Comparison of ENCODE assay signal across 8 mouse cellular contexts in the genomic region with DNA sequence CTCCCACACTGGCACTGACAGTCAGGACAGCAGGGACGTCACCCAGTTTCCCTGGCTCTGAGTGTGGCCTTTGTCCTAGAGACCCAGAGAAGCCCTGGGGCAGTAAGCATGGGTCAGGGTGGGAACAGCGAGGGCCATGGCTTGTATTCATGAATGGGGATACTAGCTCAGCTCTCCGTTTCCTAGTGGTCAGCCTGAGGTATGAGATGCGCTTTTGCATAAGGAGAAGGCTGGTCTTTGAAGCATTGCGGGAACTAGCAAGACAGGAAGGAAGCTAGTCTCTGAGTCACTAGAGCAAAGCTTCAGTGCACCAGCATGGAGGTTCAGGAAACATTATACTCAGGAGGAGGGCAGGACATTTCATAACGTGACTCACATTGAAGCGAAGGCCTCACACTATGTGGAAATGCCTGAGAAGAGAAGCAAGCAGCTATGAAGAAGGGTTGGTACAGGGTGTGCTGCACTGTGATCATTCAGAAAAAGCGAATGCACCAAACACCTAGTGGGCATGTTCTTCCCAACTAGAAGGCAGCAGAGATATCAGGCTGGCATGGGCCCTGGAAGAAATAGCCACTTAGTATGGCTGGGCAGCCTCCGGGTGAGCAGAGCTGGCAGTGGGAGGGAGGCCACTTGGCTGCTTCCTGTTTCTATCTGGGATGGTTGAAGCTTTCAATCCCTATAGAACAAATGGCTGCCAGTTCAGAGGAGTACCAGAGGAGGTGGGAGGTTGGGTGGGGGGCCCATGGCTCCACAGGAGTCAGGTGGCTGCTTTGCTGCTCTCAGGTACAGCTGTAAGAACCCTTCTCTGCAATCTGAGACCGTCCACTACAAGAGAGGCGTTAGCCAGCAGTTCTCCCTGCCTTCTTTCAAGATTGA. TPM values are rescaled to one million over a fixed set of nuclear protein-coding genes. Genes with fewer than 3 reads are reported as not detected.
DNase-seq lines count a peak whose midpoint lies in the region; ATAC-seq and TF ChIP-seq lines count a peak whose summit lies in the region.

No protein-coding gene starts in this region.

- H3K4me2 ChIP-seq in embryonic facial prominence, embryonic 11.5 days (ENCODE audit: low read depth, low read length), result no peak overlapping the region
- 0 out of 2 replicates have a peak overlapping the region, but pooled peaks have one; percentile 10 for H3K4me2 ChIP-seq in intestine, postnatal 0 days (replicated peaks; ENCODE audit: low read depth)

- no peaks in the 10 kb centered on the region for H3K27me3 ChIP-seq in embryonic facial prominence, embryonic 11.5 days (ENCODE audit: control insufficient read depth, insufficient read depth, low read length)
- H3K27me3 ChIP-seq in intestine, postnatal 0 days (replicated peaks; ENCODE audit: control insufficient read depth, insufficient read depth, low read length), result no peaks in the 10 kb centered on the region
- H3K27me3 ChIP-seq in cerebellum, adult 2 months (ENCODE audit: control insufficient read depth, insufficient read depth, low read length), result no peaks in the 10 kb centered on the region

- no peaks in the 10 kb centered on the region for H3K4me1 ChIP-seq in embryonic facial prominence, embryonic 11.5 days (ENCODE audit: control insufficient read depth, insufficient read depth, low read length)
- no peaks in the 10 kb centered on the region for H3K4me1 ChIP-seq in intestine, postnatal 0 days (replicated peaks; ENCODE audit: control insufficient read depth, insufficient read depth, low read length)
- H3K4me1 ChIP-seq in cerebellum, adult 2 months (ENCODE audit: control insufficient read depth, insufficient read depth, low read length), result peaks cover 3% of the 10 kb centered on the region

- H3K27ac ChIP-seq in embryonic facial prominence, embryonic 11.5 days (replicated peaks; ENCODE audit: low read depth, low read length), result 0 out of 2 replicates have a peak overlapping the region, but pooled peaks have one; percentile 13
- H3K27ac ChIP-seq in intestine, postnatal 0 days (ENCODE audit: low read depth, low read length), result peak overlapping the region; percentile 46
- H3K27ac ChIP-seq in cerebellum, adult 2 months (ENCODE audit: insufficient read depth, low read length), result no peak overlapping the region; the same call in 1 of the 2 replicates

- no peak overlapping the region for H3K9ac ChIP-seq in embryonic facial prominence, embryonic 11.5 days (replicated peaks; ENCODE audit: low read length)
- no peak overlapping the region for H3K9ac ChIP-seq in intestine, postnatal 0 days (ENCODE audit: low read depth, low read length)

- WGBS in embryonic facial prominence, embryonic 11.5 days, result 55% methylated on average over 11 of the region's 11 CpGs
- 70% methylated on average over 11 of the region's 11 CpGs for WGBS in intestine, postnatal 0 days
- 64% methylated on average over 11 of the region's 11 CpGs for WGBS in cerebellum, adult 2 months

- no peak for TF ChIP-seq POLR2A in cerebellum, adult 2 months (IDR thresholded peaks at IDR 0.05; ENCODE audit: borderline replicate concordance, insufficient read depth, low read length)

- TF ChIP-seq CTCF in intestine, postnatal 0 days (IDR thresholded peaks at IDR 0.05; ENCODE audit: low read depth), result no peak; the same call in 1 of the 2 replicates
- no peak for TF ChIP-seq CTCF in cerebellum, adult 2 months (IDR thresholded peaks at IDR 0.05; ENCODE audit: borderline replicate concordance, insufficient read depth, low read depth, low read length)

- H3K36me3 ChIP-seq in embryonic facial prominence, embryonic 11.5 days (replicated peaks; ENCODE audit: control insufficient read depth, insufficient read depth, low read depth, low read length), result no peaks in the 10 kb centered on the region; the same call in 1 of the 2 replicates
- H3K36me3 ChIP-seq in intestine, postnatal 0 days (ENCODE audit: control insufficient read depth, insufficient read depth), result peaks cover 71% of the 10 kb centered on the region

- ATAC-seq in embryonic facial prominence, embryonic 11.5 days (replicated peaks; ENCODE audit: insufficient number of reproducible peaks, low FRiP score, low TSS enrichment, low read depth), result peak; percentile 29; the same call in 1 of the 2 replicates
- ATAC-seq in intestine, postnatal 0 days, result peak; percentile 39

- H3K4me3 ChIP-seq in embryonic facial prominence, embryonic 11.5 days (ENCODE audit: low read depth, low read length), result no peak overlapping the region
- no peak overlapping the region for H3K4me3 ChIP-seq in intestine, postnatal 0 days (ENCODE audit: low read depth, low read length)
- no peak overlapping the region for H3K4me3 ChIP-seq in cerebellum, adult 2 months (replicated peaks; ENCODE audit: insufficient read depth, low read depth, low read length)

- peak; percentile 66 for DNase-seq in adrenal gland, postnatal 14 days
- DNase-seq in adrenal gland, postnatal 4 days (ENCODE audit: low spot score in 2 of 2), result no peak
- peak; percentile 71 for DNase-seq in 3134 (ENCODE audit: extremely low read depth, insufficient read length, low spot score)
- no peak for DNase-seq in embryonic facial prominence, embryonic 11.5 days (ENCODE audit: low spot score)
- DNase-seq in monocyte, adult 2 months (ENCODE audit: low read depth in 1 of 2, low spot score in 2 of 2), result peak; percentile 41 to 49
- DNase-seq in cerebellum, postnatal 10 days, result no peak
- no peak for DNase-seq in cerebellum, adult 2 months

- H3K9me3 ChIP-seq in embryonic facial prominence, embryonic 11.5 days (replicated peaks; ENCODE audit: control insufficient read depth, low read length), result no peaks in the 10 kb centered on the region
- no peaks in the 10 kb centered on the region for H3K9me3 ChIP-seq in intestine, postnatal 0 days (ENCODE audit: control insufficient read depth)

RNA-seq across cellular contexts. Expression of gene Nudt16l1, which starts 25.4 kb away (rescaled TPM):
- total RNA-seq in adrenal gland, postnatal 14 days (2021), result 54.2 and 57.6 TPM in 2 replicates
- 100 to 1,000 TPM; 105 to 110 TPM for total RNA-seq in adrenal gland, postnatal 4 days (2021)
- 155 and 164 TPM in 2 replicates for polyA plus RNA-seq in embryonic facial prominence, embryonic 11.5 days (2014; fragmentation: Nextera tagmentation; extraction: Ambion mirVana)
- polyA plus RNA-seq in intestine, postnatal 0 days (2015; fragmentation: Nextera tagmentation; extraction: Ambion mirVana), result 77.7 and 79.5 TPM in 2 replicates
- 102 and 104 TPM in 2 replicates for polyA plus RNA-seq in cerebellum, adult 2 months (2012; rRNA removed)

RNA-seq across cellular contexts. Expression of gene Mgrn1, which starts 27.1 kb away (rescaled TPM):
- total RNA-seq in adrenal gland, postnatal 14 days (2021), result 86.3 and 87.7 TPM in 2 replicates
- total RNA-seq in adrenal gland, postnatal 4 days (2021), result 10 to 100 TPM; 91.7 to 96.1 TPM
- polyA plus RNA-seq in embryonic facial prominence, embryonic 11.5 days (2014; fragmentation: Nextera tagmentation; extraction: Ambion mirVana), result 67.9 and 72.2 TPM in 2 replicates
- polyA plus RNA-seq in intestine, postnatal 0 days (2015; fragmentation: Nextera tagmentation; extraction: Ambion mirVana), result 57.8 and 62.8 TPM in 2 replicates
- 243 and 248 TPM in 2 replicates for polyA plus RNA-seq in cerebellum, adult 2 months (2012; rRNA removed)

RNA-seq across cellular contexts. Expression of gene Ubald1, which starts 33.0 kb away (rescaled TPM):
- total RNA-seq in adrenal gland, postnatal 14 days (2021), result 36.9 and 40.8 TPM in 2 replicates
- 10 to 100 TPM; 32.7 to 36.3 TPM for total RNA-seq in adrenal gland, postnatal 4 days (2021)
- polyA plus RNA-seq in embryonic facial prominence, embryonic 11.5 days (2014; fragmentation: Nextera tagmentation; extraction: Ambion mirVana), result 26.2 and 26.4 TPM in 2 replicates
- polyA plus RNA-seq in intestine, postnatal 0 days (2015; fragmentation: Nextera tagmentation; extraction: Ambion mirVana), result 22.9 and 24.9 TPM in 2 replicates
- polyA plus RNA-seq in cerebellum, adult 2 months (2012; rRNA removed), result 57.9 and 63.5 TPM in 2 replicates

RNA-seq across cellular contexts. Expression of gene Anks3, which starts 50.9 kb away (rescaled TPM):
- 35.1 and 39.4 TPM in 2 replicates for total RNA-seq in adrenal gland, postnatal 14 days (2021)
- 10 to 100 TPM; 51.9 to 60.5 TPM for total RNA-seq in adrenal gland, postnatal 4 days (2021)
- polyA plus RNA-seq in embryonic facial prominence, embryonic 11.5 days (2014; fragmentation: Nextera tagmentation; extraction: Ambion mirVana), result 32.4 and 39.7 TPM in 2 replicates
- polyA plus RNA-seq in intestine, postnatal 0 days (2015; fragmentation: Nextera tagmentation; extraction: Ambion mirVana), result 17.7 and 18.0 TPM in 2 replicates
- 104 and 112 TPM in 2 replicates for polyA plus RNA-seq in cerebellum, adult 2 months (2012; rRNA removed)

Comparison
In these comparisons a context has a peak if more than half of its experiments do, and no peak if none do; other contexts are left out.
1. DNase-seq: peak in adrenal gland, postnatal 14 days (single experiment), 3134 (single experiment) and monocyte, adult 2 months (2 of 2); none in adrenal gland, postnatal 4 days (0 of 2), embryonic facial prominence, embryonic 11.5 days (single experiment), cerebellum, postnatal 10 days (0 of 2) and cerebellum, adult 2 months (0 of 2).